Mouse (Mus musculus): ENCODE measurements around the gene Cpd.

DNA sequence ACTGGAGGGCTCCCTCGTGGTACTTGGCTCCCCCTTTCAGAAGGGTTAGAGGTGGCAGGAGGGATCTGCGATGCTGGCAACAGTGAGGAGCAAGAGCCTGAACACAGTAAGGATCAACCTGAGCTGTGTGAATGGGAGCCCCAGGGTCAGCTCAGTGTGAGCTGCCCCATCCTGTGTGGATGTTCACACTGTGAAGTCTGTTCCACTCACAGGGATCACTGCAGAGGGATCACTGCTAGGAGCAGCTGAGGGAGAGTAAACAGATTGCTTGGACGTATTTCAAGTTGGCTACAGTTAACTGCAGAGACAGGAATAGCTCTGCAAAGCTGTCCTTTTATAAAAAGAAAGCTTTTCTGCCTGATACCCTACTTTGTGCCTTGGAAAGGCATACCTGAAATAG lies 37.4 kb downstream of the Cpd start:
- TF ChIP-seq CTCF (IDR thresholded peaks at IDR 0.05; ENCODE audit: low read depth, low read length) (no peak), POLR2A (IDR thresholded peaks at IDR 0.05; ENCODE audit: extremely low read depth, insufficient read depth, low read length) (no peak)
